Mouse (Mus musculus): Measurements from ENCODE around the gene Olfr1341. TPM values are rescaled to one million over a fixed set of nuclear protein-coding genes. Genes with fewer than 3 reads are reported as not detected.

The Olfr1341 gene
- polyA plus RNA-seq, 1 experiment = not detected

GRCm38 (mm10) chr4:118740988-118741698 is 37.8 kb downstream of the Olfr1341 start:
- TF ChIP-seq CTCF (IDR thresholded peaks at IDR 0.05; ENCODE audit: control insufficient read depth, insufficient read depth, insufficient read length) (no peak), MYOD1 (IDR thresholded peaks at IDR 0.05; ENCODE audit: control insufficient read depth, insufficient read length, low read depth) (no peak), MAX (IDR thresholded peaks at IDR 0.05) (no peak), CEBPB (IDR thresholded peaks at IDR 0.05; ENCODE audit: low read depth) (no peak), MYOG (IDR thresholded peaks at IDR 0.05; ENCODE audit: control insufficient read depth, extremely low read depth, insufficient read length) (no peak), USF1 (IDR thresholded peaks at IDR 0.05; ENCODE audit: low read depth) (no peak), FOSL1 (IDR thresholded peaks at IDR 0.05; ENCODE audit: insufficient read depth, low read length, poor library complexity, severe bottlenecking) (no peak)

GRCm38 (mm10) chr4:118741881-118742280 is 38.6 kb downstream of the Olfr1341 start:
- H3K27me3 ChIP-seq (ENCODE audit: control insufficient read depth, insufficient read depth, insufficient read length) = no peaks in the 10 kb centered on the region
- H3K79me2 ChIP-seq (ENCODE audit: control insufficient read depth, insufficient read depth) = no peaks in the 10 kb centered on the region
- no peaks in the 10 kb centered on the region for H3K36me3 ChIP-seq (ENCODE audit: control insufficient read depth, insufficient read depth)
- H3K4me3 ChIP-seq (ENCODE audit: insufficient read depth, poor library complexity, severe bottlenecking) = no peak overlapping the region
- TF ChIP-seq MYOG (IDR thresholded peaks at IDR 0.05; ENCODE audit: control insufficient read depth, extremely low read depth, insufficient read length) = no peak
- no peak for TF ChIP-seq CTCF (IDR thresholded peaks at IDR 0.05; ENCODE audit: control insufficient read depth, insufficient read depth, insufficient read length)
- no peak overlapping the region for H3ac ChIP-seq (ENCODE audit: control insufficient read depth, insufficient read length, low read depth)
- H3K79me3 ChIP-seq (ENCODE audit: low read depth) = no peaks in the 10 kb centered on the region

More at GRCm38 (mm10) chr4:118740988-118741698, 37.8 kb downstream of the Olfr1341 start:
- Histone ChIP-seq H3K4me3 (ENCODE audit: insufficient read depth, poor library complexity, severe bottlenecking) (no peak overlapping the region), H3ac (ENCODE audit: control insufficient read depth, insufficient read length, low read depth) (no peak overlapping the region), H3K27me3 (ENCODE audit: control insufficient read depth, insufficient read depth, insufficient read length) (no peaks in the 10 kb centered on the region), H3K79me3 (ENCODE audit: low read depth) (no peaks in the 10 kb centered on the region), H3K79me2 (ENCODE audit: control insufficient read depth, insufficient read depth) (no peaks in the 10 kb centered on the region), H3K36me3 (ENCODE audit: control insufficient read depth, insufficient read depth) (no peaks in the 10 kb centered on the region)

DNA sequence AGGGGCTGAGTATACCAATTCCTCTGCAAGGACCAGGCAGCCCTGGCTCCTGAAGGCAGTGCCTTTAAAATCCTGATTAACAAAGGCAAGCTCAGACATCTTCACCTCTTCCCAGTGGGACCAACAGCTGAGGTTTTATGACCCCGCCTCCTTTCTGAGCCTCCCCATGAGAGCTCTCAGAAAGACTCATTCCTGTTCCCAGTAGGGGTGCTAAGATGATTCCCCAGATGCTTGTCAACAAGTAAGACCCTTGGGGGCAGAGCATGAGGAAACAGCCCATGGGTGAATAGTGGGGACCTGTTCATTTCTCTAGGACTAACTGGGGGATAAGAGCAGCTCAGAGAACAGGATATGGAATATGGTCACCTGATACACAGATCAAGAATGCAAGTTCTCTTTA is 55.3 kb downstream of the Olfr1341 start, which contains the start of gene Olfr1338:
Gene Olfr1338 (minus strand): TSS at position 101 of the 400 bp plus-strand sequence.
- H3K4me3 ChIP-seq (ENCODE audit: insufficient read depth, poor library complexity, severe bottlenecking) = no peak within 1 kb of the TSS
- H3K79me3 ChIP-seq (ENCODE audit: low read depth) = no peaks in the 10 kb centered on the region
- no peaks in the 10 kb centered on the region for H3K36me3 ChIP-seq (ENCODE audit: control insufficient read depth, insufficient read depth)
- TF ChIP-seq USF1 (IDR thresholded peaks at IDR 0.05; ENCODE audit: low read depth) = no peak
- TF ChIP-seq FOSL1 (IDR thresholded peaks at IDR 0.05; ENCODE audit: insufficient read depth, low read length, poor library complexity, severe bottlenecking) = no peak
- no peak within 1 kb of the TSS for H3ac ChIP-seq (ENCODE audit: control insufficient read depth, insufficient read length, low read depth)
- H3K27me3 ChIP-seq (ENCODE audit: control insufficient read depth, insufficient read depth, insufficient read length) = no peaks in the 10 kb centered on the region
- no peaks in the 10 kb centered on the region for H3K79me2 ChIP-seq (ENCODE audit: control insufficient read depth, insufficient read depth)

Other genes starting within 250 kb of the Olfr1341 start
- not detected for gene Mpl, start 246.0 kb upstream of the Olfr1341 start, polyA plus RNA-seq (2012; fragmentation: generic; extraction: Trizol)
- not detected for gene Tie1, start 213.5 kb upstream of the Olfr1341 start, polyA plus RNA-seq (2012; fragmentation: generic; extraction: Trizol)
- not detected for gene 2610528J11Rik, start 176.5 kb upstream of the Olfr1341 start, polyA plus RNA-seq (2012; fragmentation: generic; extraction: Trizol)
- not detected for gene Tmem125, start 159.5 kb upstream of the Olfr1341 start, polyA plus RNA-seq (2012; fragmentation: generic; extraction: Trizol)
- not detected for gene Cfap57, start 82.7 kb upstream of the Olfr1341 start, polyA plus RNA-seq (2012; fragmentation: generic; extraction: Trizol)
- gene Ebna1bp2, start 82.7 kb upstream of the Olfr1341 start, polyA plus RNA-seq (2012; fragmentation: generic; extraction: Trizol) = 106 TPM
- gene Olfr62, start 44.6 kb upstream of the Olfr1341 start, polyA plus RNA-seq (2012; fragmentation: generic; extraction: Trizol) = not detected
- not detected for gene Olfr1342, start 10.8 kb upstream of the Olfr1341 start, polyA plus RNA-seq (2012; fragmentation: generic; extraction: Trizol)
- gene Olfr1340, start 16.6 kb downstream of the Olfr1341 start, polyA plus RNA-seq (2012; fragmentation: generic; extraction: Trizol) = not detected
- not detected for gene Olfr1339, start 28.7 kb downstream of the Olfr1341 start, polyA plus RNA-seq (2012; fragmentation: generic; extraction: Trizol)
- not detected for gene Olfr1338, start 55.2 kb downstream of the Olfr1341 start, polyA plus RNA-seq (2012; fragmentation: generic; extraction: Trizol)
- not detected for gene Olfr1337, start 79.1 kb downstream of the Olfr1341 start, polyA plus RNA-seq (2012; fragmentation: generic; extraction: Trizol)
- not detected for gene Olfr1335, start 106.4 kb downstream of the Olfr1341 start, polyA plus RNA-seq (2012; fragmentation: generic; extraction: Trizol)
- gene Olfr1333, start 132.8 kb downstream of the Olfr1341 start, polyA plus RNA-seq (2012; fragmentation: generic; extraction: Trizol) = not detected
- not detected for gene Olfr1331, start 161.1 kb downstream of the Olfr1341 start, polyA plus RNA-seq (2012; fragmentation: generic; extraction: Trizol)
- gene Olfr1330, start 185.1 kb downstream of the Olfr1341 start, polyA plus RNA-seq (2012; fragmentation: generic; extraction: Trizol) = not detected
- gene Olfr1329, start 213.9 kb downstream of the Olfr1341 start, polyA plus RNA-seq (2012; fragmentation: generic; extraction: Trizol) = not detected
- not detected for gene Olfr1328, start 235.1 kb downstream of the Olfr1341 start, polyA plus RNA-seq (2012; fragmentation: generic; extraction: Trizol)